Mouse (Mus musculus) liver (tissue): Measurements from ENCODE around the gene Add2.

ENCODE experiments used
- DNase-seq: peaks from one replicate; pipeline ENCODE4 v3.0.0-alpha.2; 2020; ENCODE audit warnings: mixed read lengths

The Add2 gene

DNA sequence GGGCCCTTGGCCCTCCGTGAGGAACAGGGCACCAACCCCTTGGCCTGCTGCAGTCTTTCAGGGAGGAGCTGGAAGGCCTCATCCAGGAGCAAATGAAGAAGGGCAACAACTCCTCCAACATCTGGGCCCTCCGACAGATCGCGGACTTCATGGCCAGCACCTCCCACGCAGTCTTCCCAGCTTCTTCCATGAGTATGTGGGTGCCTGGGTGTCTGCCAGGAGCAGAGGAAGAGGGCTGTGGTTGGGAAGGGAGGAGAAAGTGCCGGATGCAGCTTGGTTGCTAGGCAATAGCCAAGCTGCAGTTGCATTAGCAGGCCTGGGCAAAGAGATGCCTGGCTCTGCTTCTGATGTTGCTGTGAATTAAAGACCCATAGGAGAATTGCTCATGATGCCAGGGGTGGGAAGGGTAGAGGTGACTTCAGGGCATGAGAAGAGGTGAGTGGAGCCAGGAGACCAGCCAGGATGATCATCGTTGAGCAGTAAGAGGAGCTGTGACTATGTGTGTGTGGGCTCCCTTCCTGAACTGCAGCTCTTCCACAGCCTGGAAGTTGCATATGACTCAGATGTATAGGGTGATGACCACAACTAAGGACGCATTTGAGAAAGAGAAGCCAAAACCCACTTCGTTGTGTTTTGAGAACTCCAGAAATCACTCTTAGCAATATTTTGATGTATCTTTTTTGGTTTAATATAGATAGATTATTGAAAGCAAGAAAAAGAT lies 58.5 kb downstream of the Add2 start:
- DNase-seq = no peak

GRCm38 (mm10) chr6:86087813-86088212 lies 59.3 kb downstream of the Add2 start:
- no peak for DNase-seq

DNA sequence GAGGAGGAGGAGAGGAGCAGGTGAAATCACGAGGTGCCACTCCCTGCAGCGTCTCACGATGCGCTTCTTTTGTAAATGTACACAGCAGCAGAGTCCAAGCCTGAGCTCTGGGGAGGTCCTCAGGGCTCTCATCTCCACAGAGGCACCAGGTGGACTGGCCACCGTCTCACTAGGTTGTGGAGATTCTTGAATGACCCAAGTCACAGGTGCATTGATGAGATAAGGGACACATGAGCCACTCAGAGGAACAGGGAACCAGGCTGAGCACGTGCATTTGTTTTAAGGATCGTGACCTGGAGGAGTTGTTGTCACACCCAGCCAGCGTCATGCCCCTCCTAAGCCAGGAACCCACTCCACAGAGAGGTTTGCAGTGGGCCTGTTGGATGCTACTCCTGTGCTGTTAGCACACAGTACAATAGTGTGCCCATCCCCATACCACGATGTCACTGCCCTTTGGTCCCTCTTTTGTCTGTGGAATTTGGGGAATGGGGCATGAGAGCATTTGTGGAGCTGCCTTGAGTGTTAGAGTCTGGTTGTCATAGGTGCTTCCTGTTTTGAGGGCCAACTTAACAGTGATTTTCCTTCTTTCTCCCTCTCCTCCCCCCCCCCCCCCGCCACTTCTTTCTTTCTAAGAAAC lies 65.8 kb downstream of the Add2 start:
- no peak for DNase-seq

DNA sequence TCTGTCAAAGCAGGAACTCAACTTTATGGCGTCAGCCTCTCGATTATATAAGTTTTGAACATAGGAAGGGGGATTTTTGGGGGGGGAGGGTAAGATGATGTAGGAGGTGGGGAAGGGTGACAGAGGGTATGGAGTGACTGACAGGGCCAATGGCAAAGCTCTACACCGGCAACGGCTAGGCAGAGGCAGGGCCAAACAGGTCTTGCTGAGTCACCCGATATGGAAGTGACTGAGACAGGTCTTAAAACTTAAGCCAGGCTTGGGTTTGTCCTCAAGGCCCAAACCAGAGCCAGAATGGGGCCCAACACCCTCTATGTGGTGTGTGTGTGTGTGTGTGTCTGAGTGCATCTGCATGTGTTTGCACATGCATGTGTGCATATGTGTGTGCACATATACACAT lies 67.0 kb downstream of the Add2 start:
- peak; percentile 40 for DNase-seq

GRCm38 (mm10) chr6:86096733-86097132 lies 68.3 kb downstream of the Add2 start:
- DNase-seq = no peak

DNA sequence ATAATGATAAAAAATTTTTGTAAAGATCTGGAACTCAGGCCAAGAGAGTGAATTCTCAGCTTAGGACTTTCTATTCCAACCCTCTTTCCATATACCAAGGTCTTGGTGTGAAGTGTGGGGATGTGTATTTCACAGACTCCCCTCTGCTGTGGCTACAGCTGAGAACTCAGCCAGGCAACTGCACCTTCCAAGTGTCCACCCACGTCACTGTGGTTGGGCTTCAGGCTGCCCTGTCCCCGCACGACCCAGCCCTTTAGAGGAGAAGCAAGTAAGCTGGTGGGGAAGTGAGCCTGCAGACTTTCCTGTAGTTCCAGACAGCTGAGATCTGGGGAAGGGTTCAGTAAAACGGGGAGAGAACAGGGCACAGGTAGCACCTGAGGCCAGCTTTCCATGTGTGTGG lies 68.7 kb downstream of the Add2 start:
- DNase-seq = no peak

- no peak for DNase-seq
Measured at GRCm38 (mm10) chr6:86099003-86099402, 70.5 kb downstream of the Add2 start.

DNA sequence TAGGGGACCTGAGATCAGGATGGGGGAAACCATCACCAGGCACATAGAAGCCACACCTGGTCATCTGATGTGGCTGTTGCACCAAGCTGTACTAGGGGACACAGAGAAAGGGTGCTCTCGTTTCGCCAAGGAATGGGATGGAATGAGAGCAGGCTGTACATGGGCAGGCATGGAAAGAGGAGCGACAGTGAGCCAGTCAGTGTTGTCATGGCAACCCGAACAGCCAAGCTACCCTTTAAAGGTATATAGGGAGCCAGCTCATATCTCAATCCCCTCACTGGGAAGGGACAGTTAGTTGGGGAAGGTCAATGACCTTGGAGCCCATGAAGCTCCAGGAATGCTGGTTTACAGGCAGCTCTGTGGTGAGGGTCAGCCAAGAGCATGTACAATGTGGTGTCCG lies 73.0 kb downstream of the Add2 start:
- DNase-seq = no peak

DNA sequence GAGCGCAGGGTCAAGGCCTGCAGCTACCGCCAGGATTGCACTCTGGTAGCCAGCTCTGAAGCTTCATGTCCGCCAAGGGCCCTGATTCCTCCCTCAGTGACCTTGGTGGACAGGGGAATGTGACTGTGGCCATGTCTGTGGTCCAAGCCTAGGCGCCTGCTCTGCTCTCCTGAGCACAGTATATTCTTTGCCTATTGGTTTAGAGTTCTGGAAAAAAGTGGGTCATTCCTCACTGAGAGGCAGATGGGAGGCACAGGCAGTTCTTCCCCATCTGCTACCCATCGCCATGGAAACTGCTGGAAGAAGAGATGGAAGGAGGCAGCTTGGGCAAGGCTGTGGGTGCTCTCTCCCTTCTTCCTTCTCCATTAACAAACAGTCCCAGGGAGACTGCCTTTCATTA lies 74.4 kb downstream of the Add2 start:
- no peak for DNase-seq

DNA sequence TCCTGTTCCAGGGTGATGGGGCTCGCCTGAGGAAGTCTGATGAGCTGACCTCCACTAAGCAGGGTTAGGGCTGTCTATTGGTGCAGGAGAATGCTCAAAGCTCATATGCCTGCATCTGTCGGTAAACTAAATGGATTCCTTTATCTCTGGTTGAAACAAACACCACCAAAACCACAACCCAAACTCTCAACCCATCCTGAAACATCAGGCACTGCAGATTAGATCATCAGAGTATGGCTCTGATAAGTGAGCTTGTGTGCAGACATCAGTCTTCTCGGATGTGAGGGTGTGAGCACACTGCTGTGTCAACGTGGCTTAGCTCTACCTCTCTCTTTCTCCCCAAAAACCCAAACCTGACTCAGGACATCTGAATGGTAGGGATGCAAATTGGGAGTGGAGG lies 75.1 kb downstream of the Add2 start:
- DNase-seq = no peak

- DNase-seq = no peak
Measured at GRCm38 (mm10) chr6:86104719-86105118, 76.2 kb downstream of the Add2 start.

- no peak for DNase-seq
Measured at GRCm38 (mm10) chr6:86106045-86106444, 77.6 kb downstream of the Add2 start.

DNA sequence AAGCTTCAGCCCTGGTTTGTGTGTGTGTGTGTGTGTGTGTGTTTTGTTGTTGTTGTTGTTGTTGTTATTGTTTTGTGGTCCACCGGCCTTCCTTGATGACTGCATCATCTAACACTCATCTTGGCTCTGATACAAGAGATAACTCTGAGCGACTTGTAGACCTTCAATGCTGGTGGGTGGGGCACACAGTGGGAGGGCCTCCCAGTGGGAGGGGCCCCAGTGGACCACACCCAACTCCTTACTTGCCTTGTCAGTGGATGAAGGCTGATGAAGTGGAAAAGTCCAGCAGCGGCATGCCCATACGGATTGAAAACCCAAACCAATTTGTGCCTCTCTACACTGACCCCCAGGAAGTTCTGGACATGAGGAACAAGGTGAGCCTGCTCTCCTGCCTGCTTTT lies 78.6 kb downstream of the Add2 start:
- DNase-seq = peak; percentile 78

DNA sequence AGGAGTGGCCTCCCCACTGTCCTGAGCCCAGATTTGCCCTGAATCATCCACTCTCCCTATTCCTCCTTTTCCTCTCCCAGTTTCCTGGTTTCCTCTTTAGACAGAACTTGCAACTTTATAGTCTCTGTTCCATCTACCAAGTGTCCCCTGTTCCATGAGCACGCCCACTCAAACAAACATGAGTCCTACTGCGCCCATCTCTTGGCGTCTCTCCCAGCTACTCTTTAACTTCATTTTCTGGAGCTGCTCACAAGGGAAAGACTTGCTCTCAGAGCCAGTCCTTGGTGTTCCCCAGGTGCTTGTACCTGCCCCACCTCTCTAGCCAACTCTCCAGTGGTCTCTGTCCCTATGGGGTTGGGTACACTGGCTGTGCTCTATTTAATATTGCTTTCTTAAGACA lies 87.4 kb downstream of the Add2 start:
- no peak for DNase-seq

- DNase-seq = no peak
Measured at GRCm38 (mm10) chr6:86123057-86123456, 94.6 kb downstream of the Add2 start.

DNA sequence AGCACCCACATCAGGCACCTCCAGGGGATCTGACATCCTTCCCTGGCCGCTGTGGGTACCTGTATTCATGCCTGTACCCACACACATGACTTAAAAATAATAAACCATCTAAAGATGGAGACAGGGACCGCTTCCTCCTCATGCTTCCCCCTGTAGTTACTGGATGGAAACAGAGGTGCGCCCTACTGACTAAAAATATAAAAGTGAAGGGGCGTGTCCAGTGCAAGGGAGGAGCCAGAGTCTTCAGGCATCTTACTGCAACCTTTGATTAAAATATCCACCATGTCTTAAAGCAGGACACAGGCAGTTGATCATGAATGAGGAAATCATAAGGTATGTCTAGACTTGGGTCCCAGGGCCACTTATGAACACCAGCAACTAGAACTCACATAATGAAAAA lies 97.3 kb downstream of the Add2 start:
- DNase-seq = no peak

DNA sequence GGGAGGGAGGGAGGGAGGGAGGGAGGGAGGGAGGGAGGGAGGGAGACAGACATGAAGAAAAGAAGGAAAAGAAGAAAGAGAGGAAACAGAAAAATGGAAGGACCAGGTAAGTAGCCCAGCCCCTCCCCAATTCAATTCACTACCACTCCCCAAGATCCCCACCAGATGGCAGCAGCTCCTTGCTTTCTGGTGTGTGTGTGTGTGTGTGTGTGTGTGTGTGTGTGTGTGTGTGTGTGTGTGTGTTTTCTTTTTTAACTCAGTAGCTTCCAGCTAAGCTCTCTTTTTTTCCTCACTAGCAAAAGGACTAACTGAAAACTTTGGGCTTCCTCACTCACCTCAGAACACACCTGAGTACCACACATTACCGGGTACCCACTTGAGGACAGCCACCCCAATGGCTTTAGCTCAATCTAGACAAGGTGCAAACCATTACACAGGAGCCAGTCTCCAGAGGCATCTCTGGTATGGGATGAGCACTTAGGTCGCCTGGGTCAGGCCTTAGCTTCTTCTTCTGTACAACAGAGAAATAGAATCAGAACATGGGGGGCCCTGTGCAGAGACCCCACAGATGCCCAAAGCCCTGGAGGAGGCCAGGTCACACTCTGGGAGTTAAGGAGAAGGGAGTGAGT lies 98.6 kb downstream of the Add2 start:
- DNase-seq = peak; percentile 54

GRCm38 (mm10) chr6:86128504-86128903 lies 100.0 kb downstream of the Add2 start:
- peak; percentile 66 for DNase-seq

- DNase-seq = peak; percentile 76
Measured at GRCm38 (mm10) chr6:86129872-86130498, 101.5 kb downstream of the Add2 start.

GRCm38 (mm10) chr6:86133882-86134281 lies 105.4 kb downstream of the Add2 start:
- DNase-seq = no peak

- no peak for DNase-seq
Measured at GRCm38 (mm10) chr6:86136206-86136605, 107.7 kb downstream of the Add2 start.

DNA sequence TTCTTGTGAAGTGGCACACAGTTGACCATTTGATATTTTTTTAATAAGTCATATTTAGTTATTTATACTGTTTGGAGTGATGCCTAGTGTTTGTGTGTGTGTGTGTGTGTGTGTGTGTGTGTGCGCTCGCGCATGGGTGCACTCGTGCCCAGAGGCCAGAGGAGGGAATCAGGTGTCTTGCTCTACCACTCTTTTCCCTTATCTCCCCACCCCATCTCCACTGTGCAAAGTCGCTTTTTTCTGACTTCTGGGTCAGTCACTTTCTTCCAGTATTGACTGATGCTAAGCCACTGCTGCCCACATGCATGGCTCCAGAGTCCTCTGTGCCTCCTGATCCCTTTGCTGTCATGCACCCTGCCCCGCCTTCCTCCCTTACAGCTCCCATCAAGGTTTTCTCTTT lies 112.8 kb downstream of the Add2 start:
- no peak for DNase-seq

- DNase-seq = peak; percentile 78
Measured at GRCm38 (mm10) chr6:86141820-86142219, 113.3 kb downstream of the Add2 start.

- DNase-seq = no peak
Measured at GRCm38 (mm10) chr6:86144986-86145385, 116.5 kb downstream of the Add2 start.
